Mouse (Mus musculus): Measurements from ENCODE around the gene Mrfap1. TPM values are rescaled to one million over a fixed set of nuclear protein-coding genes. Genes with fewer than 3 reads are reported as not detected.

The Mrfap1 gene
- polyA plus RNA-seq, 1 experiment = 343 TPM

Other genes with a start within 250 kb of the Mrfap1 start
- gene Tbc1d14, start 203.5 kb downstream of the Mrfap1 start, polyA plus RNA-seq (2012; rRNA removed) = 58.8 and 59.8 TPM in 2 replicates
- gene D5Ertd579e, start 100.7 kb downstream of the Mrfap1 start, polyA plus RNA-seq (2012; rRNA removed) = 55.2 and 57.8 TPM in 2 replicates
- 23.4 and 24.0 TPM in 2 replicates for gene Bloc1s4, start 48.1 kb downstream of the Mrfap1 start, polyA plus RNA-seq (2012; rRNA removed)
- gene Man2b2, start 33.9 kb upstream of the Mrfap1 start, polyA plus RNA-seq (2012; rRNA removed) = 30.3 and 30.5 TPM in 2 replicates
- 354 and 368 TPM in 2 replicates for gene Ppp2r2c, start 71.7 kb upstream of the Mrfap1 start, polyA plus RNA-seq (2012; rRNA removed)
- 56.5 and 65.1 TPM in 2 replicates for gene Wfs1, start 192.4 kb upstream of the Mrfap1 start, polyA plus RNA-seq (2012; rRNA removed)